Comparison of ENCODE assay signal across 8 mouse cellular contexts in genomic region chr13:51022401-51023250, GRCm38 (mm10).
DNase-seq lines count a peak whose midpoint lies in the region; ATAC-seq lines count a peak whose summit lies in the region.

No protein-coding gene starts in this region.

- DNase-seq in frontal cortex, adult 2 months (ENCODE audit: extremely low spot score in 1 of 2, low spot score in 1 of 2): no peak
- peak; percentile 78 for DNase-seq in R1 (ENCODE audit: low read depth, low spot score)
- peak; percentile 48 for DNase-seq in gastrocnemius, postnatal 14 days
- DNase-seq in kidney, postnatal 14 days: peak; percentile 33
- peak; percentile 17 for DNase-seq in skeletal muscle tissue, adult 2 months (ENCODE audit: low read depth, low spot score)
- no peak for DNase-seq in thymus, postnatal 4 days
- no peak for DNase-seq in right cerebral cortex, postnatal 14 days

- ATAC-seq in frontal cortex, adult (ENCODE audit: low TSS enrichment): peak; percentile 47

- intact Hi-C loops in gastrocnemius, postnatal 14 days (cut with DNase I; ENCODE audit: low total_unique reads): no loop called here

Comparison
In these comparisons a context has a peak if more than half of its experiments do, and no peak if none do; other contexts are left out.
1. DNase-seq: peak in R1 (single experiment), gastrocnemius, postnatal 14 days (single experiment), kidney, postnatal 14 days (single experiment) and skeletal muscle tissue, adult 2 months (single experiment); none in frontal cortex, adult 2 months (0 of 2), thymus, postnatal 4 days (single experiment) and right cerebral cortex, postnatal 14 days (single experiment).